Mouse (Mus musculus) adrenal gland, postnatal 25 days (tissue): ENCODE data around the gene Apol9a. TPM values are rescaled to one million over a fixed set of nuclear protein-coding genes. Genes with fewer than 3 reads are reported as not detected.
"Not testable (repeated sequence)": the region's sequence is repeated elsewhere in the genome, so short reads cannot be mapped to it uniquely, and the experiment has no call there.

Source experiments
- DNase-seq: peaks from one replicate; pipeline ENCODE4 v3.0.0; 2021; ENCODE audit warnings: mixed read lengths
- long read RNA-seq: library from polyadenylated mRNA; stranded (forward); transcript quantifications from one replicate; pipeline ENCODE4 v2.0.0, GENCODE M21; 2021
- total RNA-seq: library from RNA; stranded (reverse); gene quantifications from 2 replicates; pipeline ENCODE4 v1.2.3, GENCODE M21; 2021

The Apol9a gene
- total RNA-seq: 0.91 and 1.2 TPM in 2 replicates
- long read RNA-seq, full-length matches to known transcripts: 9 of 9 reads
- long read RNA-seq, partial matches to known transcripts: 0 of 9 reads
- long read RNA-seq, other reads (novel, unspliced or antisense): 0 of 9 reads

DNA sequence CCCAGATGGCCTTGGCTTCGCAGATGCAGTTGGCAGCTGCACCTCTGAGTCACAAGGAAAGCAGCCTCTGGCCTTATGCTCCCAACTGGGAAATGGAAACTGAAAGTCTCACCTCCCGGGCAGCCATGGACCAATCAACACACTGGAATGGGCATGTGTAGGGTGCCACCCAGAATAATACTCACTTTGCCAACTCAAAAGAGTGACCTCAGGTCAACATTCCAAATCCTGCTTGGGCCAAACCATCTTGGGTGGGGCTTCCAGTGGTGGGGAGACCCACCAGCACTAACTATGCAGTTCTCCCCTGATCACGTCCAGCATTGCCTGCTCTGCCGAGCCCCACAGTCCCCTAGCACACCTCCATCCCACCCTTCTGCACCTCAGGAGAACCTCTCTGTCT is at the start of gene Apol9a:
Gene Apol9a, minus strand, starts transcription at position 101 of the 400 bp plus-strand sequence.
- DNase-seq: not testable (repeated sequence)

DNA sequence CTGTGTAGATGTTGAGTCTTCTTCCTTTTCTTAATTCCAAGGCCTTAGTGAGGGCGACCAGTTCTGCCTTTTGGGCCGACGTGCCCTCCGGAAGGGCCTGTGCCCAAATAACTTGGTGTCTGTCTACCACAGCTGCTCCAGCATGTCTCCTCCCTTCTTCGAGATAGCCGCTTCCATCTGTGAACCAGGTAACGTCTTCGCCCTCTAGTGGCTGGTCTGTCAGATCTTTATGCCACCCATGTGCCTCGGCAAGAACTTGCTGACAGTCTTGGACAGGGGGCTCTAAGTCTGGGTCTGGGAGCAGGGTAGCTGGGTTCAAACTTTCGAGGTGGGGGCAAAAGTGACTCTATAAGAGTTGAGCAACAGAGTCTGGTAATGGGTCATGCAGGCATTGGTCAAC is 39.0 kb upstream of the Apol9a start:
- DNase-seq: peak; percentile 31

DNA sequence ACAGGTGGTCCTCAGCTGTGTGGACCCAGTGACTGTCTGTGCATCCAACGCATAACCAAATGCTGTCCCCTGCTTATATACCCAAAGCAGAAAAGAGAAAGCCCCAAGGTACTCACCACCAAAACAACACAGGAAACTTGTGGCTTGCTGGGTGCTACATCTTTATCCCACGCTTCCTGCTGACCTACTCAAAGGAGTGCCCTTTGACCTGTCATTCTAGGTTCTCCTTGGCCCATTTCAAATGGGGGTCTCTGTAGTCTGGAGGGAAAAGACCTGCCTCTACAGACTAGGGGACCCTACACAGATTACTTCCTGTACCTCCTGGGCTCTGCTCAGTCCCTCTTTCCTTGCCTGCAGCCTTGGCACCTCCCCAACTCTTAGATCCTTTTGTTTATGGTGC is 36.5 kb upstream of the Apol9a start, which contains the start of gene Apol7b:
Gene Apol7b, minus strand, starts transcription at position 101 of the 400 bp plus-strand sequence.
- not testable (repeated sequence) for DNase-seq

- DNase-seq: not testable (repeated sequence)
These were observed 34.7 kb upstream of the Apol9a start for GRCm38 (mm10) chr15:77445668-77446067.

DNA sequence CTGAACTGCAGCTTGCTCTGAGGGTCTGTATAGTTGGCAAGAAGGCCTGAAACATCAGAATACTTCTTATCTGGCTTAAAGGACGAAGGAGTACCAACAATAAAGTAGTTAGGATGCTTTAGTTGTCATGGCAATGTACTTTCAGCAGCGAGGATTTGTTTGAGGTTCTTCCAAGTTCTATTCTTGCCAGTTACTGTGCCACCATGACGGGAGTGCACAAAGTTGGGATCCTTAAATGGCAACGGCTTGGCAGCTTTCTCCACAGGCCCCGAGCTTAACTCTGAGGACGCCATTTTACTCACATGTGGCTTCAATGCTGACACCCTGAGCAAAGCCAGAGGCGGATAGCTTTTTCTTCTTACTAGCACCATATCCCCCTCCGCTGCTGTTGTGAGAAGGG is 33.8 kb upstream of the Apol9a start:
- not testable (repeated sequence) for DNase-seq

GRCm38 (mm10) chr15:77428690-77429448 is 17.9 kb upstream of the Apol9a start:
- not testable (repeated sequence) for DNase-seq

GRCm38 (mm10) chr15:77422925-77423324 is 12.0 kb upstream of the Apol9a start:
- DNase-seq: not testable (repeated sequence)

DNA sequence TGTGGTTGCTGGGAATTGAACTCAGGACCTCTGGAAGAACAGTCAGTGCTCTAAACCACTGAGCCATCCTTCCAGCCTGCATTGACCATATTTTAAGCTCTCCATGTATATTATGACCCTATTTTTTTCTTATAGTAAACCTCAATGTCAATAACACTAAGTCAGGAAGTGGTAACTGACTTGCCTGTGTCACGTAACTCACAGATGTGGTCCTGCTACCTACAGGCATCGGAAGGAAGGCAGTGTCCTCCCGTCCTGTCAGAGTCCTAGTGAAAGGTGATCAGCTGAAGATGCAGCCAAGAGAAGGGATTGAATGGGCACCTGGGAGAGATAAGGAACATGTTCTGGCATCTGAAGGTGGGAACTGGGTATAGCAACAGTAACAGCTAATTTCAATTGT is 8.7 kb upstream of the Apol9a start:
- DNase-seq: not testable (repeated sequence)

DNA sequence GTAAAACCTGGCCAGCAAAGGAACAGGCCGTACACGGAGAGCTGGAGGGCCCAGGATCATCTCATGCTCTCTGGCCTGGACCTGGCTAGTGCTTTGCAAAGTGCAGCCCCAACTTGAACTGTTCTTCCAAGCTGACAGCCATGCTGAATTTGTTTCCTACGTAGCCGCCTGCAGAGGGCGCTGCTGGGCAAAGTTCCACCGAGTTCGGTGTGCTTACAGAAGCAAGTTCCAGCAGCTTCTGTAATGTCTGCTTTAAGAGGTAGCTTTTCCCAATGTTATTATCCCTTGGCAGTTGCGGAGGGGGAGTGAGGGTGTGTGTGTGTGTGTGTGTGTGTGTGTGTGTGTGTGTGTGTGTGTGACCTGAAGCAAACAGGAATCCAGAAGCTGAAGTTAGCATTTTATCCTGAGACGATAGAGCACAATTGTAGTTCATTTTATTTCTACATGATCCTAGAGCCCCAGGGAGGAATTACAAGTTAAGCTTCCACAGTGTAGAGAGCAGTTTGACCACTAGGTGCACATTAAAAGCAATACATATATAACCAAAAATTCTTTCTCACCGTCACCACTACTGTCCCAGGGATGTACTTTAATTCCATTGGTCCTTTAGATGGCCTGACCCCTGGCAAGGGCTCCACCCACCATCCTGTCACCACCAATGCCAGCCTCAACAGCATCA is 5.9 kb upstream of the Apol9a start:
- DNase-seq: not testable (repeated sequence)

GRCm38 (mm10) chr15:77415653-77416052 is 4.7 kb upstream of the Apol9a start:
- DNase-seq: not testable (repeated sequence)

DNA sequence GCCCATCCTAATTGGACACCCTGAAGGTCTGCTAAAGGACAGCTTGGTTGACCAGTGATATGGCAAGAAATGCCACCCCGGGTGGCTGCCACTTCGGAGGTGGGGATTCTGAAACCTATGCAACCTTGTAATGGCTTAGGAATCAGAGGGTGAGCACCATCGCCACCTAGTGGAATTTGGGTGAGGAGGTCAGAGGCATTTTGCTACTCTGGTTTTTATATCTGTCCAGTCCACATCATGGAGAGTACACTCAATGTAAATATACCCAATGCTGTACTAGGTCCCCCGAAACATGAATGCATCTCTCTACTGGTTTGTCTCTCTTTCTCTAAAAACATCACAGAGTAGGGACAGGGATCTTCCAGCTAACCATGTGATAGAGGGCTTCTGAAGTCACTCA is 1.8 kb upstream of the Apol9a start:
- not testable (repeated sequence) for DNase-seq

DNA sequence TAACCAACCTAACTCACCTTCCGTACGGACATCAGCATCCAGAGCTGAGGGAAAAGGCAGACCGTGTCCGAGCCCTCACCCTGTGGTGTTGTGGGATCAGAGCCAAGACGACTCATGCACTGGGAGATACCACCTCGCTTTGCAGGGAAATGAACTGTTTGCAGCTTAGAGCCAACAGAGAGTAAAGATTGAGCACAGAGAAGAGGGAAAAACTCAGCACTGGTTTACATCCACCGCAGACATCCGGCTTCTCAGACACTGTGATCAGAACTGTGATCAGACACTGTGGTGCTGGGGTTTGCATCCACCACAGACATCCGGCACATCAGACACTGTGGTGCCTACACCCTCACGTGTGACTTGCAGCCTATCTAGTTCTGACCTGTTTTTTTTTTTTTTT is 4.6 kb downstream of the Apol9a start:
- not testable (repeated sequence) for DNase-seq

- DNase-seq: not testable (repeated sequence)
These were observed 11.9 kb downstream of the Apol9a start, which contains the start of gene Apol7a for GRCm38 (mm10) chr15:77399027-77399426. Gene Apol7a, minus strand, starts transcription at chr15:77399110.

- DNase-seq: peak; percentile 20
These were observed 13.3 kb downstream of the Apol9a start for GRCm38 (mm10) chr15:77397450-77398132.

- not testable (repeated sequence) for DNase-seq
These were observed 17.1 kb downstream of the Apol9a start for GRCm38 (mm10) chr15:77393832-77394231.

DNA sequence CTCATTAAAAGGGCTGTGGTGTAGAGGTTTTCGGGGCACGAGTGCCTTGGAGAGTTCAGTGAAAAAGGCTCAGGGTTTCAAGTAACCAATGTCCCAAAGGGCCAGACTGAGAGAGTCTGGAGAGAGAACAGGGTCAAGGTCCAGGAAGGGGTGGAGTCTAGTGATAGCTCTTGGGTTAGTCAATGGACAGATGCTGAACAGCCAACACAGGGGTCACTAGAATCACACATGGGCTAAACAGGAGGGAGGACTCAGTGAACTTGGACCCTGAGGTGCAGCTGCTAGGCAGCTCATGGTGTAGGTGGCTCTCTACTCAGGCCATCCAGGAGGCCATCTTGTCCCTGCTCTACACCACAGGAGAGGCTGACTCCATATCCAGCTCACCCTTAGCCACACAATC is 23.5 kb downstream of the Apol9a start:
- no peak for DNase-seq

- DNase-seq: no peak
These were observed 26.4 kb downstream of the Apol9a start for GRCm38 (mm10) chr15:77384340-77385030.

- DNase-seq: no peak
These were observed 28.1 kb downstream of the Apol9a start for GRCm38 (mm10) chr15:77382880-77383279.

DNA sequence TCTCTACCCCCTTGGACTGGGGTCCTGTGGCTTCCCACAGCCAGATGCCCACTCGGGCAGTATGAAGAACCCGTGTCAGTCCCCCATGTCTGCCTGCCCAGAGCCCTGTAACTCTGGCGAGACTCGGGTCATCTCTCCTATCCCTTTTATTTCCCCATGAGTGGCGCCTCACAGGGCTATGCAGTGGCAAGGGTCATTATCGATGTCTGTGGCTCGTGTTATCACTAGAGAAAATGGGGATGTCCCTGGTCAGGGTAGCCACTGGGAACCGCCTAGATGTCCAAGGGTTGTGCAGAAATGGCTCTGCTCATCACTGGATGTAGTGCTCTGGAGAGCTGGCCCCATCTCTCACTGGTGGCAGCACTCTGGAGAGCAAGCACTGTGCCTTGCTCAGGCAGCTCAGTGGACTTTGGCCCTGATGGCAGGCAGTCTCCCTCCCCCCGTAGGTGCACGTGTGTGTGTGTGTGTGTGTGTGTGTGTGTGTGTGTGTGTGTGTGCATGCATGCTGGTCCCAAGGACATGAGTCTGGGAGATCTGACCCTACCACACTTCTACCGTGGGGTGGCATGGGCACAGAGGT is 28.6 kb downstream of the Apol9a start:
- DNase-seq: no peak

- no peak for DNase-seq
These were observed 29.5 kb downstream of the Apol9a start for GRCm38 (mm10) chr15:77381481-77381880.

DNA sequence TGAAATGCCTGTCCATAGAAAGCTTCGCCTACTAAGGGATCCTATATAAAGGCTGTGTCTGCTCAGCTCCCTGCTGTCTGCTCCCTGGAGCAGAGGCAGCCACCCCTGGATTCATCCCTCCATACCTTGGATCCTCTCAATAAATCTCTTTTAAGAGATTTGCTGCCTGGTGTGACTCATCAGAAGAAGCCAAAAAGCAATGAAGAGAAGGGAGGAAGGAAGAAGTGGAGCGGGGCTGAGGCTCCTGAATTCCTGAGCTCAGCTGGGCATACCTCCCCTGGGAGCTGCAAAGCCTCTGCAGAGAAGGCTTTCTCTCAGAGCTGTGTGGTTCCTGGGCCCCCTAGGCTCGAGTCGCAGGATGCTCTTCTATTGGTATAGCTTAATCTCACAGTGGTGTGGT is 31.0 kb downstream of the Apol9a start:
- no peak for DNase-seq
